Mouse (Mus musculus) neural tube, embryonic 12.5 days (tissue): ENCODE measurements at regions not wholly inside any gene's neighbourhood (a gene's known extent, or its start where the extent isn't known, plus 50 kb on each side); places are given as distances from the start of the nearest gene placed in this dataset.
"Not testable (repeated sequence)": the region's sequence is repeated elsewhere in the genome, so short reads cannot be mapped to it uniquely, and the experiment has no call there.

Experiments
- ATAC-seq: fragments of 200-750 bp; cut with Nextera tagmentation; 2 replicates; pipeline ENCODE4 v1.8.0; 2017; ENCODE audit warnings: low read depth, mild to moderate bottlenecking, moderate TSS enrichment, moderate library complexity; ENCODE audit not compliant: low FRiP score
- H3K27ac ChIP-seq: fragments of 300-500 bp; sonication (generic); 2 replicates; pipeline ENCODE4 v1.5.1; 2016
- H3K27me3 ChIP-seq: fragments of 300-500 bp; sonication (generic); replicated peaks from 2 replicates; pipeline ENCODE4 v1.6.1; 2016; ENCODE audit warnings: mild to moderate bottlenecking
- H3K36me3 ChIP-seq: fragments of 300-500 bp; sonication (generic); 2 replicates; pipeline ENCODE4 v1.6.1; 2016; ENCODE audit warnings: mild to moderate bottlenecking
- H3K4me1 ChIP-seq: fragments of 300-500 bp; sonication (generic); 2 replicates; pipeline ENCODE4 v1.6.1; 2016
- H3K4me2 ChIP-seq: fragments of 300-500 bp; sonication (generic); replicated peaks from 2 replicates; pipeline ENCODE4 v1.6.1; 2016; ENCODE audit warnings: mild to moderate bottlenecking
- H3K4me3 ChIP-seq: fragments of 300-500 bp; sonication (generic); 2 replicates; pipeline ENCODE4 v1.5.1; 2016
- H3K9ac ChIP-seq: fragments of 300-500 bp; sonication (generic); 2 replicates; pipeline ENCODE4 v1.6.1; 2016; ENCODE audit warnings: mild to moderate bottlenecking
- H3K9me3 ChIP-seq: fragments of 300-500 bp; sonication (generic); 2 replicates; pipeline ENCODE4 v1.6.1; 2016; ENCODE audit warnings: mild to moderate bottlenecking
- WGBS: fragments of 180-500 bp; shearing (Covaris S2); methylation state at CpG from one replicate; pipeline ENCODE4 v1.1.7; 2016; 5-methylcytosine and 5-hydroxymethylcytosine counted together

GRCm38 (mm10) chr1:141066830-141067229 lies 820.9 kb downstream of the Kcnt2 start:
- 91% methylated on average over 8 of the region's 8 CpGs for WGBS
- not testable (repeated sequence) for H3K9me3 ChIP-seq, H3K9ac ChIP-seq, H3K27me3 ChIP-seq, H3K4me2 ChIP-seq, H3K36me3 ChIP-seq, ATAC-seq, H3K4me3 ChIP-seq, H3K27ac ChIP-seq, H3K4me1 ChIP-seq

GRCm38 (mm10) chr1:141097575-141097974 lies 851.6 kb downstream of the Kcnt2 start:
- no peak overlapping the region for H3K4me3 ChIP-seq
- H3K27ac ChIP-seq = no peak overlapping the region
- H3K9ac ChIP-seq = no peak overlapping the region
- no peak for ATAC-seq
- no peaks in the 10 kb centered on the region for H3K4me1 ChIP-seq
- no peaks in the 10 kb centered on the region for H3K36me3 ChIP-seq
- 93% methylated on average over 1 of the region's 1 CpGs for WGBS
- no peaks in the 10 kb centered on the region for H3K9me3 ChIP-seq
- no peaks in the 10 kb centered on the region for H3K27me3 ChIP-seq
- H3K4me2 ChIP-seq = no peak overlapping the region

GRCm38 (mm10) chr1:141102546-141102945 lies 856.6 kb downstream of the Kcnt2 start:
- Histone ChIP-seq H3K27ac (no peak overlapping the region), H3K9me3 (no peaks in the 10 kb centered on the region), H3K27me3 (no peaks in the 10 kb centered on the region), H3K36me3 (no peaks in the 10 kb centered on the region), H3K9ac (no peak overlapping the region), H3K4me3 (no peak overlapping the region), H3K4me2 (no peak overlapping the region), H3K4me1 (no peaks in the 10 kb centered on the region)
- no peak for ATAC-seq
- 79% methylated on average over 1 of the region's 1 CpGs for WGBS

GRCm38 (mm10) chr1:141104034-141104433 lies 858.1 kb downstream of the Kcnt2 start:
- Histone ChIP-seq H3K4me2 (no peak overlapping the region), H3K9me3 (no peaks in the 10 kb centered on the region), H3K27ac (no peak overlapping the region), H3K4me1 (no peaks in the 10 kb centered on the region), H3K9ac (no peak overlapping the region), H3K27me3 (no peaks in the 10 kb centered on the region), H3K4me3 (no peak overlapping the region), H3K36me3 (no peaks in the 10 kb centered on the region)
- WGBS = 73% methylated on average over 1 of the region's 1 CpGs
- no peak for ATAC-seq

- WGBS = 92% methylated on average over 2 of the region's 2 CpGs
- Histone ChIP-seq H3K4me1 (no peaks in the 10 kb centered on the region), H3K27me3 (no peaks in the 10 kb centered on the region)
These were observed 858.7 kb downstream of the Kcnt2 start for GRCm38 (mm10) chr1:141104633-141105032.

GRCm38 (mm10) chr1:141136771-141137541 lies 891.0 kb downstream of the Kcnt2 start:
- Histone ChIP-seq H3K4me1 (0 out of 2 replicates have a peak, but pooled peaks cover 3% of the 10 kb centered on the region), H3K27me3 (no peaks in the 10 kb centered on the region), H3K36me3 (no peaks in the 10 kb centered on the region), H3K4me3 (no peak overlapping the region), H3K27ac (no peak overlapping the region), H3K9ac (no peak overlapping the region), H3K9me3 (no peaks in the 10 kb centered on the region), H3K4me2 (no peak overlapping the region)
- WGBS = 24% methylated on average over 2 of the region's 2 CpGs
- peak; percentile 88 for ATAC-seq

More at GRCm38 (mm10) chr1:141104633-141105032, 858.7 kb downstream of the Kcnt2 start:
- H3K9me3 ChIP-seq = no peaks in the 10 kb centered on the region
- H3K27ac ChIP-seq = no peak overlapping the region
- no peaks in the 10 kb centered on the region for H3K36me3 ChIP-seq
- no peak overlapping the region for H3K4me2 ChIP-seq
- no peak for ATAC-seq
- no peak overlapping the region for H3K9ac ChIP-seq
- no peak overlapping the region for H3K4me3 ChIP-seq

GRCm38 (mm10) chr1:141140157-141140556 lies 894.2 kb downstream of the Kcnt2 start:
- not testable (repeated sequence) for H3K36me3 ChIP-seq, H3K9me3 ChIP-seq, H3K9ac ChIP-seq, H3K27ac ChIP-seq, H3K27me3 ChIP-seq, ATAC-seq, H3K4me2 ChIP-seq, H3K4me3 ChIP-seq, H3K4me1 ChIP-seq
- WGBS = 97% methylated on average over 19 of the region's 19 CpGs

GRCm38 (mm10) chr1:141145759-141146158 lies 899.8 kb downstream of the Kcnt2 start:
- H3K36me3 ChIP-seq = no peaks in the 10 kb centered on the region
- no peak overlapping the region for H3K4me2 ChIP-seq
- H3K9ac ChIP-seq = no peak overlapping the region
- 37% methylated on average over 1 of the region's 1 CpGs for WGBS
- H3K9me3 ChIP-seq = no peaks in the 10 kb centered on the region
- no peaks in the 10 kb centered on the region for H3K4me1 ChIP-seq
- no peak overlapping the region for H3K4me3 ChIP-seq
- no peaks in the 10 kb centered on the region for H3K27me3 ChIP-seq
- peak; percentile 65; the same call in 1 of the 2 replicates for ATAC-seq
- H3K27ac ChIP-seq = no peak overlapping the region

GRCm38 (mm10) chr1:141149899-141150298 lies 903.9 kb downstream of the Kcnt2 start:
- WGBS = 87% methylated on average over 2 of the region's 2 CpGs
- Histone ChIP-seq H3K27me3 (no peaks in the 10 kb centered on the region), H3K36me3 (no peaks in the 10 kb centered on the region), H3K4me2 (no peak overlapping the region), H3K9ac (no peak overlapping the region), H3K9me3 (no peaks in the 10 kb centered on the region), H3K4me1 (no peaks in the 10 kb centered on the region), H3K4me3 (no peak overlapping the region), H3K27ac (no peak overlapping the region)
- ATAC-seq = no peak

GRCm38 (mm10) chr1:141154572-141154971 lies 908.6 kb downstream of the Kcnt2 start:
- no peaks in the 10 kb centered on the region for H3K9me3 ChIP-seq
- no peaks in the 10 kb centered on the region for H3K27me3 ChIP-seq
- no peaks in the 10 kb centered on the region for H3K36me3 ChIP-seq
- ATAC-seq = no peak
- H3K27ac ChIP-seq = no peak overlapping the region
- H3K4me3 ChIP-seq = no peak overlapping the region
- 67% methylated on average over 4 of the region's 4 CpGs for WGBS
- no peak overlapping the region for H3K9ac ChIP-seq
- no peak overlapping the region for H3K4me2 ChIP-seq
- no peaks in the 10 kb centered on the region for H3K4me1 ChIP-seq

- Histone ChIP-seq H3K4me3 (no peak overlapping the region), H3K9ac (no peak overlapping the region), H3K4me1 (no peaks in the 10 kb centered on the region), H3K27me3 (no peaks in the 10 kb centered on the region), H3K27ac (no peak overlapping the region), H3K4me2 (no peak overlapping the region), H3K9me3 (no peaks in the 10 kb centered on the region), H3K36me3 (no peaks in the 10 kb centered on the region)
- 91% methylated on average over 1 of the region's 1 CpGs for WGBS
- no peak for ATAC-seq
These were observed 915.8 kb downstream of the Kcnt2 start for GRCm38 (mm10) chr1:141161772-141162171.
